Mouse (Mus musculus) MEL (cell line): ENCODE data around the gene Ssh2. TPM values are rescaled to one million over a fixed set of nuclear protein-coding genes. Genes with fewer than 3 reads are reported as not detected.

Experiments
- DNase-seq: peaks from one replicate; pipeline ENCODE4 v3.0.0; 2011; ENCODE audit warnings: low read depth, low spot score
- H3K27ac ChIP-seq: 2 replicates; pipeline ENCODE4 v1.5.1; 2012; ENCODE audit warnings: low read depth, mild to moderate bottlenecking, control low read depth, low read length, moderate library complexity; ENCODE audit not compliant: control insufficient read depth
- H3K27me3 ChIP-seq, 2 experiments: fragments of 150-350 bp in 1 of 2; sonication (generic) in 1 of 2; 2 replicates each; pipeline ENCODE4 v1.6.1; 2012; ENCODE audit warnings: low read length in 2 of 2, mild to moderate bottlenecking in 2 of 2, improper control_type of control experiment in 1 of 2, moderate library complexity in 1 of 2; ENCODE audit not compliant: insufficient read depth in 2 of 2, control insufficient read depth in 1 of 2
- H3K36me3 ChIP-seq, 2 experiments: 2 replicates each; pipeline ENCODE4 v1.6.1; 2012 to 2014; ENCODE audit warnings: low read length in 2 of 2, improper control_type of control experiment in 1 of 2, inconsistent platforms in 1 of 2, mild to moderate bottlenecking in 1 of 2; ENCODE audit not compliant: insufficient read depth in 2 of 2, control insufficient read depth in 1 of 2
- H3K4me1 ChIP-seq, 2 experiments: fragments of 150-350 bp in 1 of 2; sonication (generic) in 1 of 2; 2 replicates each; pipeline ENCODE4 v1.6.1; 2012; ENCODE audit warnings: low read length in 2 of 2, improper control_type of control experiment in 1 of 2, mild to moderate bottlenecking in 1 of 2; ENCODE audit not compliant: insufficient read depth in 2 of 2, control insufficient read depth in 1 of 2
- H3K4me3 ChIP-seq, 2 experiments: fragments of 150-350 bp in 1 of 2; sonication (generic) in 1 of 2; 2 replicates each; pipeline ENCODE4 v1.5.1; 2012; ENCODE audit warnings: low read depth in 2 of 2, low read length in 2 of 2, mild to moderate bottlenecking in 2 of 2, moderate library complexity in 2 of 2, control low read depth in 1 of 2, improper control_type of control experiment in 1 of 2; ENCODE audit not compliant: control insufficient read depth in 1 of 2, insufficient read depth in 1 of 2
- H3K79me2 ChIP-seq: 2 replicates; pipeline ENCODE4 v1.6.1; 2012; ENCODE audit warnings: mild to moderate bottlenecking, low read length, moderate library complexity; ENCODE audit not compliant: control insufficient read depth, poor library complexity, insufficient read depth
- H3K9ac ChIP-seq: 2 replicates; pipeline ENCODE4 v1.6.1; 2012; ENCODE audit warnings: low read depth, mild to moderate bottlenecking, control low read depth, low read length, moderate library complexity; ENCODE audit not compliant: control insufficient read depth, poor library complexity, severe bottlenecking
- H3K9me3 ChIP-seq: fragments of 150-350 bp; sonication (generic); replicated peaks from 2 replicates; pipeline ENCODE4 v1.6.1; 2012; ENCODE audit warnings: mild to moderate bottlenecking, low read length, improper control_type of control experiment, moderate library complexity; ENCODE audit not compliant: insufficient read depth
- BHLHE40 ChIP-seq: IDR thresholded peaks from 2 replicates; pipeline ENCODE4 v1.6.1; 2012; ENCODE audit warnings: low read depth, mild to moderate bottlenecking, inconsistent platforms, low read length, improper control_type of control experiment, borderline replicate concordance
- CTCF ChIP-seq, 3 experiments: IDR thresholded peaks in 2 of 3; conservative IDR thresholded peaks in 1 of 3; 2 replicates each; pipeline ENCODE4 v1.5.1; 2011 to 2012; ENCODE audit warnings: low read length in 3 of 3, low read depth in 2 of 3, mild to moderate bottlenecking in 2 of 3, improper control_type of control experiment in 1 of 3, inconsistent platforms in 1 of 3, mixed read lengths in 1 of 3, moderate library complexity in 1 of 3; ENCODE audit not compliant: control insufficient read depth in 1 of 3, insufficient read depth in 1 of 3, poor library complexity in 1 of 3, severe bottlenecking in 1 of 3
- EP300 ChIP-seq, 2 experiments: IDR thresholded peaks; 2 replicates each; pipeline ENCODE4 v1.6.1; 2011; ENCODE audit warnings: improper control_type of control experiment in 2 of 2, low read length in 2 of 2, low read depth in 1 of 2, mild to moderate bottlenecking in 1 of 2
- GABPA ChIP-seq: IDR thresholded peaks from 2 replicates; pipeline ENCODE4 v1.6.1; 2012; ENCODE audit warnings: low read depth, mild to moderate bottlenecking, inconsistent platforms, low read length, improper control_type of control experiment, moderate library complexity
- GATA1 ChIP-seq: IDR thresholded peaks from 2 replicates; pipeline ENCODE4 v1.6.1; 2011; ENCODE audit warnings: low read depth, low read length, improper control_type of control experiment
- HCFC1 ChIP-seq: IDR thresholded peaks from 2 replicates; pipeline ENCODE4 v1.6.1; 2012; ENCODE audit warnings: low read depth, mild to moderate bottlenecking, inconsistent platforms, low read length, improper control_type of control experiment, moderate library complexity
- KAT2A ChIP-seq: conservative IDR thresholded peaks from 2 replicates; pipeline ENCODE4 v1.6.1; 2012; ENCODE audit warnings: low read depth, low read length, improper control_type of control experiment, inconsistent platforms
- MAFK ChIP-seq: IDR thresholded peaks from 2 replicates; pipeline ENCODE4 v1.6.1; 2011; ENCODE audit warnings: low read depth, mild to moderate bottlenecking, low read length, improper control_type of control experiment, borderline replicate concordance
- MAX ChIP-seq: IDR thresholded peaks from 2 replicates; pipeline ENCODE4 v1.6.1; 2011; ENCODE audit warnings: low read length, improper control_type of control experiment
- MEF2A ChIP-seq: IDR thresholded peaks from 2 replicates; pipeline ENCODE4 v1.6.1; 2014; ENCODE audit warnings: low read depth, mild to moderate bottlenecking, inconsistent platforms, low read length, improper control_type of control experiment; ENCODE audit not compliant: poor library complexity, insufficient replicate concordance, severe bottlenecking; ENCODE audit errors: extremely low read depth
- MYB ChIP-seq: IDR thresholded peaks from 2 replicates; pipeline ENCODE4 v1.6.1; 2011; ENCODE audit warnings: mild to moderate bottlenecking, low read depth, low read length, improper control_type of control experiment
- NELFE ChIP-seq: IDR thresholded peaks from 2 replicates; pipeline ENCODE4 v1.6.1; 2011; ENCODE audit warnings: low read depth, low read length, improper control_type of control experiment
- NRF1 ChIP-seq: IDR thresholded peaks from 2 replicates; pipeline ENCODE4 v1.6.1; 2014; ENCODE audit warnings: low read depth, mild to moderate bottlenecking, inconsistent platforms, low read length, improper control_type of control experiment, moderate library complexity; ENCODE audit not compliant: poor library complexity, insufficient read depth, severe bottlenecking
- POLR2AphosphoS2 ChIP-seq: IDR thresholded peaks from 2 replicates; pipeline ENCODE4 v1.6.1; 2011; ENCODE audit warnings: low read length, improper control_type of control experiment
- POLR2AphosphoS5 ChIP-seq: IDR thresholded peaks from 2 replicates; pipeline ENCODE4 v1.6.1; 2012; ENCODE audit warnings: low read depth, borderline replicate concordance, mild to moderate bottlenecking, inconsistent platforms, low read length, moderate library complexity, mixed read lengths
- SIN3A ChIP-seq: IDR thresholded peaks from 2 replicates; pipeline ENCODE4 v1.6.1; 2012; ENCODE audit warnings: low read length, improper control_type of control experiment, inconsistent platforms
- SMC3 ChIP-seq: IDR thresholded peaks from 2 replicates; pipeline ENCODE4 v1.6.1; 2011; ENCODE audit warnings: low read depth, low read length, improper control_type of control experiment
- USF1 ChIP-seq: IDR thresholded peaks from 2 replicates; pipeline ENCODE4 v1.6.1; 2014; ENCODE audit warnings: low read depth, mild to moderate bottlenecking, inconsistent platforms, low read length, improper control_type of control experiment, moderate library complexity
- USF2 ChIP-seq, 2 experiments: IDR thresholded peaks; 2 replicates each; pipeline ENCODE4 v1.6.1; 2011 to 2012; ENCODE audit warnings: improper control_type of control experiment in 2 of 2, low read length in 2 of 2, borderline replicate concordance in 1 of 2, inconsistent platforms in 1 of 2, low read depth in 1 of 2, mild to moderate bottlenecking in 1 of 2; ENCODE audit not compliant: insufficient read depth in 1 of 2
- ZKSCAN1 ChIP-seq: IDR thresholded peaks from 2 replicates; pipeline ENCODE4 v1.6.1; 2012; ENCODE audit warnings: low read depth, mild to moderate bottlenecking, inconsistent platforms, low read length, improper control_type of control experiment, moderate library complexity
- ZMIZ1 ChIP-seq: IDR thresholded peaks from 2 replicates; pipeline ENCODE4 v1.6.1; 2012; ENCODE audit warnings: low read depth, mild to moderate bottlenecking, inconsistent platforms, low read length, improper control_type of control experiment, moderate library complexity
- ZNF384 ChIP-seq: IDR thresholded peaks from 2 replicates; pipeline ENCODE4 v1.6.1; 2012; ENCODE audit warnings: low read depth, mild to moderate bottlenecking, inconsistent platforms, low read length, improper control_type of control experiment
- polyA plus RNA-seq, 2 experiments: library from polyadenylated mRNA; stranded (reverse) in 1 of 2; unstranded in 1 of 2; fragments of >175 nt in 1 of 2; fragments of >200 nt in 1 of 2; gene quantifications; 2 replicates each; pipeline versions ENCODE4 v1.2.1 to v1.2.4; 2012; ENCODE audit warnings: low replicate concordance in 2 of 2, low read depth in 1 of 2; ENCODE audit not compliant: insufficient read length in 2 of 2, insufficient read depth in 1 of 2, missing spikeins in 1 of 2
- total RNA-seq: library from RNA; depleted of rRNA; stranded (reverse); fragments of 300-350 nt; gene quantifications from 2 replicates; pipeline ENCODE4 v1.2.3, GENCODE M21; 2012

The Ssh2 gene
- total and polyA plus RNA-seq, 3 experiments: 6.3 to 29.2 (median 16.5) TPM

GRCm38 (mm10) chr11:77259441-77259840, 43.4 kb downstream of the Ssh2 start:
- Histone ChIP-seq H3K36me3 (no peaks in the 10 kb centered on the region; a peak in 1 of 4 replicates), H3K9ac (no peak overlapping the region), H3K27ac (no peak overlapping the region), H3K4me1 (no peaks in the 10 kb centered on the region), H3K4me3 (no peak overlapping the region), H3K79me2 (no peaks in the 10 kb centered on the region), H3K9me3 (no peaks in the 10 kb centered on the region), H3K27me3 (no peaks in the 10 kb centered on the region)
- TF ChIP-seq MEF2A: no peak
- no peak for TF ChIP-seq MAFK
- no peak for TF ChIP-seq NELFE
- TF ChIP-seq EP300 (IDR thresholded peaks at IDR 0.05; ENCODE audit: low read depth in 1 of 2, low read length in 2 of 2): no peak
- TF ChIP-seq ZKSCAN1: no peak
- TF ChIP-seq GATA1: no peak
- no peak for TF ChIP-seq KAT2A
- TF ChIP-seq ZNF384: no peak
- TF ChIP-seq USF1: no peak
- no peak for TF ChIP-seq ZMIZ1
- TF ChIP-seq POLR2AphosphoS2: no peak
- no peak for TF ChIP-seq GABPA
- TF ChIP-seq POLR2AphosphoS5: no peak
- no peak for TF ChIP-seq HCFC1
- TF ChIP-seq MAX: no peak
- TF ChIP-seq MYB: no peak
- no peak for TF ChIP-seq SMC3
- TF ChIP-seq NRF1: no peak
- TF ChIP-seq SIN3A: no peak
- DNase-seq: no peak

GRCm38 (mm10) chr11:77267401-77267800, 51.3 kb downstream of the Ssh2 start:
- Histone ChIP-seq H3K79me2 (no peaks in the 10 kb centered on the region; the same call in 1 of the 2 replicates), H3K9me3 (no peaks in the 10 kb centered on the region), H3K27ac (no peak overlapping the region), H3K36me3 (no peaks in the 10 kb centered on the region), H3K4me3 (no peak overlapping the region), H3K4me1 (no peaks in the 10 kb centered on the region), H3K9ac (no peak overlapping the region), H3K27me3 (no peaks in the 10 kb centered on the region)
- no peak for TF ChIP-seq BHLHE40
- TF ChIP-seq CTCF (IDR thresholded peaks at IDR 0.05 in 2 of 3, conservative IDR thresholded peaks at IDR 0.05 in 1 of 3; ENCODE audit: control insufficient read depth in 1 of 3, insufficient read depth in 1 of 3, low read depth in 2 of 3, low read length in 3 of 3, poor library complexity in 1 of 3, severe bottlenecking in 1 of 3): no peak
- TF ChIP-seq USF2 (IDR thresholded peaks at IDR 0.05; ENCODE audit: borderline replicate concordance in 1 of 2, insufficient read depth in 1 of 2, low read depth in 1 of 2, low read length in 2 of 2): no peak
- DNase-seq: no peak
